Mouse (Mus musculus) midbrain, embryonic 11.5 days (tissue): Measurements from ENCODE around the gene Ncstn. TPM values are rescaled to one million over a fixed set of nuclear protein-coding genes. Genes with fewer than 3 reads are reported as not detected.
A peak's percentile ranks its signal among the peaks of the same experiment; 100 is the strongest.

Experiments
- ATAC-seq: fragments of 200-750 bp; cut with Nextera tagmentation; 2 replicates; pipeline ENCODE4 v1.8.0; 2017; ENCODE audit warnings: moderate TSS enrichment, moderate library complexity; ENCODE audit not compliant: low FRiP score
- DNase-seq: peaks from one replicate; pipeline ENCODE4 v3.0.0; 2015; ENCODE audit warnings: low spot score; ENCODE audit errors: missing footprints
- H3K27ac ChIP-seq: fragments of 300-500 bp; sonication (generic); 2 replicates; pipeline ENCODE4 v1.5.1; 2014; ENCODE audit warnings: low read depth, low read length
- H3K27me3 ChIP-seq: fragments of 300-500 bp; sonication (generic); 2 replicates; pipeline ENCODE4 v1.6.1; 2014; ENCODE audit warnings: mild to moderate bottlenecking, low read length, moderate library complexity, mixed read lengths; ENCODE audit not compliant: control insufficient read depth, insufficient read depth
- H3K36me3 ChIP-seq: fragments of 300-500 bp; sonication (generic); 2 replicates; pipeline ENCODE4 v1.6.1; 2014; ENCODE audit warnings: mild to moderate bottlenecking, low read length, moderate library complexity, mixed read lengths; ENCODE audit not compliant: control insufficient read depth, insufficient read depth
- H3K4me1 ChIP-seq: fragments of 300-500 bp; sonication (generic); 2 replicates; pipeline ENCODE4 v1.6.1; 2014; ENCODE audit warnings: low read length; ENCODE audit not compliant: control insufficient read depth, insufficient read depth
- H3K4me2 ChIP-seq: fragments of 300-500 bp; sonication (generic); 2 replicates; pipeline ENCODE4 v1.6.1; 2014; ENCODE audit warnings: mild to moderate bottlenecking, moderate library complexity
- H3K4me3 ChIP-seq: fragments of 300-500 bp; sonication (generic); 2 replicates; pipeline ENCODE4 v1.5.1; 2014; ENCODE audit warnings: low read depth, low read length
- H3K9ac ChIP-seq: fragments of 300-500 bp; sonication (generic); 2 replicates; pipeline ENCODE4 v1.6.1; 2014; ENCODE audit warnings: low read length
- H3K9me3 ChIP-seq: fragments of 300-500 bp; sonication (generic); 2 replicates; pipeline ENCODE4 v1.6.1; 2016; ENCODE audit warnings: low read length; ENCODE audit not compliant: control insufficient read depth
- WGBS: fragments of 180-500 bp; shearing (Covaris S2); extraction: QIAGEN DNeasy Blood & Tissue Kit; methylation state at CpG from one replicate; pipeline ENCODE4 v1.1.7; 2014; 5-methylcytosine and 5-hydroxymethylcytosine counted together
- polyA plus RNA-seq: library from polyadenylated mRNA; unstranded; fragments of >200 nt; fragmentation: Nextera tagmentation; extraction: Ambion mirVana; gene quantifications from 2 replicates; pipeline ENCODE4 v1.2.1, GENCODE M21; 2014

Gene Ncstn
- polyA plus RNA-seq, 1 experiment from 2014 or later = 108 TPM

- peaks cover 8% of the 10 kb centered on the region for H3K4me1 ChIP-seq
- peaks cover 20% of the 10 kb centered on the region for H3K36me3 ChIP-seq
- no peak overlapping the region for H3K4me2 ChIP-seq
- no peak overlapping the region for H3K27ac ChIP-seq
- H3K27me3 ChIP-seq = no peaks in the 10 kb centered on the region
- 84% methylated on average over 2 of the region's 2 CpGs for WGBS
- DNase-seq = no peak
- no peak for ATAC-seq
- no peaks in the 10 kb centered on the region for H3K9me3 ChIP-seq
- no peak overlapping the region for H3K4me3 ChIP-seq
- no peak overlapping the region for H3K9ac ChIP-seq
These were observed 40.1 kb upstream of the Ncstn start for GRCm38 (mm10) chr1:172122671-172123070.

GRCm38 (mm10) chr1:172119720-172120119 lies 37.1 kb upstream of the Ncstn start:
- Histone ChIP-seq H3K4me3 (no peak overlapping the region), H3K27ac (no peak overlapping the region), H3K9ac (no peak overlapping the region), H3K4me2 (no peak overlapping the region), H3K9me3 (no peaks in the 10 kb centered on the region), H3K4me1 (no peaks in the 10 kb centered on the region), H3K36me3 (peaks cover 40% of the 10 kb centered on the region), H3K27me3 (no peaks in the 10 kb centered on the region)
- 0 out of 2 replicates have a peak, but pooled peaks have one; percentile 55 for ATAC-seq
- DNase-seq = peak; percentile 92
- 60% methylated on average over 3 of the region's 3 CpGs for WGBS

- Histone ChIP-seq H3K27ac (no peak overlapping the region), H3K9ac (no peak overlapping the region), H3K27me3 (no peaks in the 10 kb centered on the region), H3K9me3 (no peaks in the 10 kb centered on the region), H3K36me3 (peaks cover 45% of the 10 kb centered on the region), H3K4me1 (no peaks in the 10 kb centered on the region), H3K4me3 (no peak overlapping the region), H3K4me2 (no peak overlapping the region)
- ATAC-seq (no peak), DNase-seq (no peak)
- WGBS = 82% methylated on average over 6 of the region's 6 CpGs
These were observed 36.5 kb upstream of the Ncstn start for GRCm38 (mm10) chr1:172119100-172119499.

- Histone ChIP-seq H3K4me3 (no peak overlapping the region), H3K27ac (no peak overlapping the region), H3K4me2 (no peak overlapping the region), H3K27me3 (no peaks in the 10 kb centered on the region), H3K9me3 (no peaks in the 10 kb centered on the region), H3K36me3 (peaks cover 58% of the 10 kb centered on the region), H3K9ac (no peak overlapping the region), H3K4me1 (no peaks in the 10 kb centered on the region)
- 93% methylated on average over 5 of the region's 5 CpGs for WGBS
- ATAC-seq = no peak
- DNase-seq = no peak
These were observed 34.4 kb upstream of the Ncstn start for GRCm38 (mm10) chr1:172116948-172117347.

GRCm38 (mm10) chr1:172107777-172108477 lies 25.3 kb upstream of the Ncstn start:
- Histone ChIP-seq H3K36me3 (peaks cover 26% of the 10 kb centered on the region), H3K9ac (no peak overlapping the region), H3K9me3 (no peaks in the 10 kb centered on the region), H3K4me1 (no peaks in the 10 kb centered on the region), H3K27me3 (no peaks in the 10 kb centered on the region), H3K4me2 (no peak overlapping the region), H3K27ac (no peak overlapping the region), H3K4me3 (no peak overlapping the region)
- DNase-seq (no peak), ATAC-seq (peak; percentile 40; the same call in 1 of the 2 replicates)
- 79% methylated on average over 10 of the region's 10 CpGs for WGBS

- 89% methylated on average over 11 of the region's 11 CpGs for WGBS
- Histone ChIP-seq H3K27me3 (no peaks in the 10 kb centered on the region), H3K36me3 (peaks cover 19% of the 10 kb centered on the region), H3K9me3 (no peaks in the 10 kb centered on the region), H3K4me2 (no peak overlapping the region), H3K4me3 (no peak overlapping the region), H3K4me1 (no peaks in the 10 kb centered on the region), H3K27ac (no peak overlapping the region), H3K9ac (no peak overlapping the region)
- no peak for ATAC-seq
- no peak for DNase-seq
These were observed 22.5 kb upstream of the Ncstn start for GRCm38 (mm10) chr1:172105101-172105500.

- WGBS = 82% methylated on average over 4 of the region's 4 CpGs
- no peaks in the 10 kb centered on the region for H3K27me3 ChIP-seq
- no peaks in the 10 kb centered on the region for H3K4me1 ChIP-seq
- no peak overlapping the region for H3K27ac ChIP-seq
- peaks cover 23% of the 10 kb centered on the region for H3K36me3 ChIP-seq
- ATAC-seq (no peak), DNase-seq (no peak)
- no peak overlapping the region for H3K9ac ChIP-seq
- no peak overlapping the region for H3K4me3 ChIP-seq
- H3K9me3 ChIP-seq = no peaks in the 10 kb centered on the region
- no peak overlapping the region for H3K4me2 ChIP-seq
These were observed 21.0 kb upstream of the Ncstn start for GRCm38 (mm10) chr1:172103619-172104018.

- H3K4me2 ChIP-seq = no peak overlapping the region
- DNase-seq (no peak), ATAC-seq (no peak)
- no peak overlapping the region for H3K27ac ChIP-seq
- H3K4me3 ChIP-seq = no peak overlapping the region
- H3K9ac ChIP-seq = no peak overlapping the region
- peaks cover 25% of the 10 kb centered on the region for H3K36me3 ChIP-seq
- 0 out of 2 replicates have a peak, but pooled peaks cover 2% of the 10 kb centered on the region for H3K4me1 ChIP-seq
- H3K27me3 ChIP-seq = no peaks in the 10 kb centered on the region
- 90% methylated on average over 6 of the region's 6 CpGs for WGBS
- no peaks in the 10 kb centered on the region for H3K9me3 ChIP-seq
These were observed 16.9 kb upstream of the Ncstn start for GRCm38 (mm10) chr1:172099325-172100033.

- H3K27me3 ChIP-seq = no peaks in the 10 kb centered on the region
- WGBS = 42% methylated on average over 6 of the region's 6 CpGs
- no peak overlapping the region for H3K4me2 ChIP-seq
- no peak overlapping the region; the same call in 1 of the 2 replicates for H3K27ac ChIP-seq
- ATAC-seq (peak; percentile 67), DNase-seq (no peak)
- no peak overlapping the region for H3K9ac ChIP-seq
- H3K9me3 ChIP-seq = no peaks in the 10 kb centered on the region
- H3K36me3 ChIP-seq = peaks cover 25% of the 10 kb centered on the region
- no peak overlapping the region for H3K4me3 ChIP-seq
- H3K4me1 ChIP-seq = 0 out of 2 replicates have a peak, but pooled peaks cover 2% of the 10 kb centered on the region
These were observed 12.6 kb upstream of the Ncstn start for GRCm38 (mm10) chr1:172095202-172095601.
